Comparison of ENCODE assay signal across 17 mouse cellular contexts in the genomic region with DNA sequence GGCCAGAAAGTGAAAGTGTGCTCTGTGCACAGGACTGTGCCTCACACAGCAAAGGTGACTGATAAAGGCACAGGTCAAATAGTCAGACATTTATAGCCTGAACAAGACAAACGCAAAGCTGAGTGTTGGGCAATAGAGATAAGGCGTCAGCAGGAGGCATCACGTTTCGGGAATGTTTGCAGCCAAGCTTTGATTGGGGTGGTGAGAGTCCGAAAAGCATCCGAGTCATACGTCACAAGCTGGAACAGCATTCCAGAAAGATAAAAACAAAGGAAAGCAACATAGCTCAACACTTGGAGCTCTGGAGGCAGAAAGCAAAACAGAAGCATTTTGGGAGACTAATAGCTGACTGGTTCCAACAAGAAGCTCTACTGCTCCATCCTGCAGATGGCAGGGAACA. TPM values are rescaled to one million over a fixed set of nuclear protein-coding genes. Genes with fewer than 3 reads are reported as not detected.
DNase-seq lines count a peak whose midpoint lies in the region; ATAC-seq and TF ChIP-seq lines count a peak whose summit lies in the region.
"Had no signal": no experiment of that assay in that cellular context is flagged by ENCODE, and none has a peak within 500 bp of the region (broad histone marks: within the 10 kb centered on the region; RNA-seq: fewer than 3 reads in every experiment).

No protein-coding gene starts in this region.

- no peaks in the 10 kb centered on the region for H3K4me1 ChIP-seq in lung, embryonic 14.5 days (ENCODE audit: insufficient read depth)
- peaks cover 65% of the 10 kb centered on the region for H3K4me1 ChIP-seq in heart, embryonic 13.5 days
- no peaks in the 10 kb centered on the region for H3K4me1 ChIP-seq in intestine, postnatal 0 days (replicated peaks; ENCODE audit: control insufficient read depth, insufficient read depth, low read length)
- H3K4me1 ChIP-seq: embryonic facial prominence, embryonic 15.5 days; forebrain, embryonic 15.5 days; hindbrain, embryonic 12.5 days had no signal

- no peak overlapping the region for H3K4me2 ChIP-seq in lung, embryonic 14.5 days
- H3K4me2 ChIP-seq in heart, embryonic 13.5 days = peak overlapping the region; percentile 62
- H3K4me2 ChIP-seq in intestine, postnatal 0 days (replicated peaks; ENCODE audit: low read depth) = no peak overlapping the region
- H3K4me2 ChIP-seq: embryonic facial prominence, embryonic 15.5 days; forebrain, embryonic 15.5 days; hindbrain, embryonic 12.5 days had no signal

- DNase-seq in lung, embryonic 14.5 days = peak; percentile 48
- DNase-seq in lung, postnatal 36 days = no peak
- DNase-seq in heart, adult 11 months = peak; percentile 94
- no peak for DNase-seq in layer of hippocampus, adult 18-20 months (ENCODE audit: low spot score in 2 of 2)
- no peak for DNase-seq in retina, postnatal 1 day
- DNase-seq: adrenal gland, postnatal 36 days; kidney, adult 18-20 months; kidney, postnatal 36 days; layer of hippocampus, postnatal 36 days; right cerebral cortex, postnatal 14 days had no signal

- no peak for TF ChIP-seq CTCF in lung, embryonic 14.5 days (IDR thresholded peaks at IDR 0.05; ENCODE audit: low read depth)
- no peak for TF ChIP-seq CTCF in intestine, postnatal 0 days (IDR thresholded peaks at IDR 0.05; ENCODE audit: low read depth)

- H3K4me3 ChIP-seq in lung, embryonic 14.5 days (ENCODE audit: low read depth, low read length) = no peak overlapping the region
- peak overlapping the region; percentile 16 for H3K4me3 ChIP-seq in heart, embryonic 13.5 days
- no peak overlapping the region for H3K4me3 ChIP-seq in intestine, postnatal 0 days (ENCODE audit: low read depth, low read length)
- H3K4me3 ChIP-seq: embryonic facial prominence, embryonic 15.5 days; forebrain, embryonic 15.5 days; hindbrain, embryonic 12.5 days had no signal

- no peak overlapping the region for H3K9ac ChIP-seq in lung, embryonic 14.5 days
- H3K9ac ChIP-seq in heart, embryonic 13.5 days = peak overlapping the region; percentile 53; the same call in 1 of the 2 replicates
- no peak overlapping the region for H3K9ac ChIP-seq in intestine, postnatal 0 days (ENCODE audit: low read depth, low read length)
- H3K9ac ChIP-seq: embryonic facial prominence, embryonic 15.5 days; forebrain, embryonic 15.5 days; hindbrain, embryonic 12.5 days had no signal

- no peaks in the 10 kb centered on the region for H3K36me3 ChIP-seq in lung, embryonic 14.5 days (ENCODE audit: insufficient read depth)
- peaks cover 3% of the 10 kb centered on the region; the same call in 1 of the 2 replicates for H3K36me3 ChIP-seq in heart, embryonic 13.5 days
- H3K36me3 ChIP-seq in intestine, postnatal 0 days (ENCODE audit: control insufficient read depth, insufficient read depth) = no peaks in the 10 kb centered on the region
- H3K36me3 ChIP-seq: embryonic facial prominence, embryonic 15.5 days; forebrain, embryonic 15.5 days; hindbrain, embryonic 12.5 days had no signal

- no peaks in the 10 kb centered on the region for H3K9me3 ChIP-seq in lung, embryonic 14.5 days (ENCODE audit: low read depth, low read length)
- H3K9me3 ChIP-seq in heart, embryonic 13.5 days = no peaks in the 10 kb centered on the region
- no peaks in the 10 kb centered on the region for H3K9me3 ChIP-seq in intestine, postnatal 0 days (ENCODE audit: control insufficient read depth)
- H3K9me3 ChIP-seq: embryonic facial prominence, embryonic 15.5 days; forebrain, embryonic 15.5 days; hindbrain, embryonic 12.5 days had no signal

- H3K27ac ChIP-seq in lung, embryonic 14.5 days (ENCODE audit: low read depth) = no peak overlapping the region
- H3K27ac ChIP-seq in heart, embryonic 13.5 days (replicated peaks) = peak overlapping the region; percentile 89
- H3K27ac ChIP-seq in intestine, postnatal 0 days (ENCODE audit: low read depth, low read length) = no peak overlapping the region
- H3K27ac ChIP-seq: embryonic facial prominence, embryonic 15.5 days; forebrain, embryonic 15.5 days; hindbrain, embryonic 12.5 days had no signal

- peak; percentile 47; the same call in 1 of the 2 replicates for ATAC-seq in lung, embryonic 14.5 days (ENCODE audit: insufficient read depth)
- ATAC-seq in heart, embryonic 13.5 days (ENCODE audit: extremely low read depth, insufficient number of reproducible peaks, low FRiP score, low TSS enrichment) = peak; percentile 52
- ATAC-seq in intestine, postnatal 0 days = 0 out of 2 replicates have a peak, but pooled peaks have one; percentile 38
- ATAC-seq in activated CD4-positive, CD25-positive, alpha-beta regulatory T cell, adult 4 months = no peak
- ATAC-seq: forebrain, embryonic 15.5 days had no signal

- H3K27me3 ChIP-seq in lung, embryonic 14.5 days (ENCODE audit: insufficient read depth, low read length) = no peaks in the 10 kb centered on the region
- no peaks in the 10 kb centered on the region for H3K27me3 ChIP-seq in heart, embryonic 13.5 days (replicated peaks)
- peaks cover 18% of the 10 kb centered on the region; the same call in 1 of the 2 replicates for H3K27me3 ChIP-seq in intestine, postnatal 0 days (replicated peaks; ENCODE audit: control insufficient read depth, insufficient read depth, low read length)
- H3K27me3 ChIP-seq: embryonic facial prominence, embryonic 15.5 days; forebrain, embryonic 15.5 days; hindbrain, embryonic 12.5 days had no signal

- WGBS in lung, embryonic 14.5 days = 5% methylated on average over 7 of the region's 7 CpGs
- WGBS in heart, embryonic 13.5 days = 6% methylated on average over 7 of the region's 7 CpGs
- 13% methylated on average over 7 of the region's 7 CpGs for WGBS in intestine, postnatal 0 days

RNA-seq across cellular contexts. Expression of a gene that starts 35.5 kb away (rescaled TPM):
- 7.3 TPM in 2 replicates for polyA plus RNA-seq in lung, embryonic 14.5 days (2014; fragmentation: Nextera tagmentation; extraction: Ambion mirVana)
- polyA plus RNA-seq in heart, embryonic 13.5 days (2015; fragmentation: Nextera tagmentation; extraction: Ambion mirVana) = 6.0 and 6.3 TPM in 2 replicates
- 4.9 and 5.1 TPM in 2 replicates for polyA plus RNA-seq in intestine, postnatal 0 days (2015; fragmentation: Nextera tagmentation; extraction: Ambion mirVana)
- total RNA-seq in layer of hippocampus, adult 18-20 months (2021) = 10 to 100 TPM; 16.9 to 18.7 TPM
- polyA plus RNA-seq in activated CD4-positive, CD25-positive, alpha-beta regulatory T cell, adult 4 months (2017; shearing (Covaris generic)) = 10 to 100 TPM; 10.7 to 20.0 TPM

RNA-seq across cellular contexts. Expression of a gene that starts 56.7 kb away (rescaled TPM):
- polyA plus RNA-seq in lung, embryonic 14.5 days (2014; fragmentation: Nextera tagmentation; extraction: Ambion mirVana) = 9.4 and 10.6 TPM in 2 replicates
- polyA plus RNA-seq in heart, embryonic 13.5 days (2015; fragmentation: Nextera tagmentation; extraction: Ambion mirVana) = 41.8 and 43.3 TPM in 2 replicates
- polyA plus RNA-seq in intestine, postnatal 0 days (2015; fragmentation: Nextera tagmentation; extraction: Ambion mirVana) = 1.2 and 1.5 TPM in 2 replicates
- 10 to 100 TPM; 73.0 to 73.5 TPM for total RNA-seq in layer of hippocampus, adult 18-20 months (2021)
- 1 to 10 TPM; 1.1 TPM for polyA plus RNA-seq in activated CD4-positive, CD25-positive, alpha-beta regulatory T cell, adult 4 months (2017; shearing (Covaris generic))
- polyA plus RNA-seq: C2C12 had no signal

Comparison
In these comparisons a context has a peak if more than half of its experiments do, and no peak if none do; other contexts are left out.
1. DNase-seq: peak in lung, embryonic 14.5 days (single experiment) and heart, adult 11 months (single experiment); none in lung, postnatal 36 days (single experiment), layer of hippocampus, adult 18-20 months (0 of 2) and retina, postnatal 1 day (single experiment).